Mouse (Mus musculus) adrenal gland, adult 2 months (tissue): ENCODE measurements around the gene Cd300e. TPM values are rescaled to one million over a fixed set of nuclear protein-coding genes. Genes with fewer than 3 reads are reported as not detected.
A peak's percentile ranks its signal among the peaks of the same experiment; 100 is the strongest.
"Not testable (repeated sequence)": the region's sequence is repeated elsewhere in the genome, so short reads cannot be mapped to it uniquely, and the experiment has no call there.

Source experiments
- DNase-seq: peaks from one replicate; pipeline ENCODE4 v3.0.0; 2021
- polyA plus RNA-seq: library from polyadenylated mRNA; depleted of rRNA; stranded (reverse); fragments of >200 nt; gene quantifications from 2 replicates; pipeline ENCODE4 v1.2.3, GENCODE M21; 2012
- total RNA-seq, 2 experiments: library from RNA; stranded (reverse); gene quantifications; 2 replicates each; pipeline ENCODE4 v1.2.3; 2021

The Cd300e gene
- total and polyA plus RNA-seq, 3 experiments = 0.78 to 0.86 TPM; not detected in 1

GRCm38 (mm10) chr11:115082196-115082595 is 20.2 kb upstream of the Cd300e start:
- no peak for DNase-seq

- no peak for DNase-seq
These were observed 19.4 kb upstream of the Cd300e start for GRCm38 (mm10) chr11:115081373-115081772.

GRCm38 (mm10) chr11:115080886-115081285 is 18.9 kb upstream of the Cd300e start:
- peak; percentile 42 for DNase-seq

- no peak for DNase-seq
These were observed 16.7 kb upstream of the Cd300e start for GRCm38 (mm10) chr11:115078680-115079079.

GRCm38 (mm10) chr11:115077436-115077835 is 15.5 kb upstream of the Cd300e start:
- DNase-seq = no peak

- no peak for DNase-seq
These were observed 13.9 kb upstream of the Cd300e start for GRCm38 (mm10) chr11:115075859-115076258.

- no peak for DNase-seq
These were observed 13.4 kb upstream of the Cd300e start for GRCm38 (mm10) chr11:115075407-115075806.

GRCm38 (mm10) chr11:115073002-115073401 is 11.0 kb upstream of the Cd300e start:
- no peak for DNase-seq

- peak; percentile 82 for DNase-seq
These were observed 9.8 kb upstream of the Cd300e start for GRCm38 (mm10) chr11:115071631-115072294.

GRCm38 (mm10) chr11:115071015-115071551 is 9.1 kb upstream of the Cd300e start:
- DNase-seq = no peak

GRCm38 (mm10) chr11:115066768-115067167 is 4.8 kb upstream of the Cd300e start:
- DNase-seq = no peak

- DNase-seq = no peak
These were observed 2.2 kb downstream of the Cd300e start for GRCm38 (mm10) chr11:115059797-115060196.

GRCm38 (mm10) chr11:115058701-115059100 is 3.3 kb downstream of the Cd300e start:
- no peak for DNase-seq

GRCm38 (mm10) chr11:115054537-115054936 is 7.4 kb downstream of the Cd300e start:
- no peak for DNase-seq

- DNase-seq = no peak
These were observed 9.0 kb downstream of the Cd300e start for GRCm38 (mm10) chr11:115052991-115053390.

- DNase-seq = no peak
These were observed 9.8 kb downstream of the Cd300e start for GRCm38 (mm10) chr11:115052206-115052605.

- DNase-seq = no peak
These were observed 12.6 kb downstream of the Cd300e start for GRCm38 (mm10) chr11:115049282-115049895.

GRCm38 (mm10) chr11:115048259-115048658 is 13.7 kb downstream of the Cd300e start, which contains the start of gene Cd300ld3:
Cd300ld3 (minus strand) TSS chr11:115048409.
- no peak for DNase-seq

GRCm38 (mm10) chr11:115037669-115038068 is 24.3 kb downstream of the Cd300e start, which contains the start of gene Cd300ld5:
Cd300ld5 (minus strand) TSS chr11:115037769.
- DNase-seq = not testable (repeated sequence)

- not testable (repeated sequence) for DNase-seq
These were observed 35.1 kb downstream of the Cd300e start, which contains the start of gene Cd300ld4 for GRCm38 (mm10) chr11:115026912-115027311. Cd300ld4 (minus strand) TSS chr11:115027012.

GRCm38 (mm10) chr11:115016093-115016492 is 45.9 kb downstream of the Cd300e start, which contains the start of gene Cd300ld2:
Cd300ld2 (minus strand) TSS chr11:115016193.
- not testable (repeated sequence) for DNase-seq

- no peak for DNase-seq
These were observed 57.9 kb downstream of the Cd300e start for GRCm38 (mm10) chr11:115004070-115004469.
